Mouse (Mus musculus): ENCODE measurements around the gene Arhgap6.

The Arhgap6 gene

DNA sequence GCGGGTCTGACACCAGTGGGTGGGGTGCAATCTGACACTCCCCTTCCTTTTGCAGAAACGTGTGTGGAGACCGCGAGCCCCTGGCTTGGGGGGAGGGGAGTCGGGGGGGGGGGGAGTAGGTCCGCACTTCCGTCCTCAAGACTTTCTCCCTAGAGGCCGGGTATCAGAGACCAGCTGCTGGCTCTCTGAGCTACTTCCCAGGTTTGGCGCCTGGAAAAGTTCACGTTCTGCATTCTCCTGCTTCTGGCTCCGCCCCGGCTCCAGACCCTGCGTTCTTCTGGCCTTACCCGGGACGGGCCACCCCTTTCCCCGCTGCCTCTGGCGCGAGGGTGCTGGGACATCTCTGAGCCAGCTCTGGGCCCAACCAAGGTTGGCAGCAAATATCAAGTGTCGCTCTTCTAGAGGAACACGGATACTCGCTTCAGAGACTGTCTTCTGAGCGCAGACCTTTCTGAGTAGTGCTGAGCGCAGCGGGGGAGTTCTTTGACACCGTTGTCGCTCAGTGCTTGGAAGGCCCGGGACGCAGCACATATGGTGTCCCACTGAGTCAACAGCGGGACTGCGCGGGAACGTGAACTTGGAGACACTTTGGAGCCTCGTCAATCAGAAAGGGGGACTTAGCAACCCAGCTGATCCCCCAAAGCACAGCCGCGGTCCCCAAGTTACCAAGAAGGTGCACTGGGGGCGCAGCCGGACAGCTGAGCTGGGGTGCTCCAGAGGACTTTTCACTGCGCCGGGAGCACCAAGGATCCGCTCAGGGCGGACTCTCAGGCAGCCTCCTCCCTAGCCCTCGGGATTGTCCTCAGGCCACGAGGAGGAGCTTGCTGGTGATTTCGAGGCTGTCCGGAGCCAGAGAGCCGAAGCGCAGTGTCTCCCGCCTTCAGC lies at the start of gene Arhgap6:
Gene Arhgap6, plus strand, starts transcription at position 126 of the 885 bp plus-strand sequence.
- no peak for DNase-seq (ENCODE audit: low spot score in 2 of 2)

DNA sequence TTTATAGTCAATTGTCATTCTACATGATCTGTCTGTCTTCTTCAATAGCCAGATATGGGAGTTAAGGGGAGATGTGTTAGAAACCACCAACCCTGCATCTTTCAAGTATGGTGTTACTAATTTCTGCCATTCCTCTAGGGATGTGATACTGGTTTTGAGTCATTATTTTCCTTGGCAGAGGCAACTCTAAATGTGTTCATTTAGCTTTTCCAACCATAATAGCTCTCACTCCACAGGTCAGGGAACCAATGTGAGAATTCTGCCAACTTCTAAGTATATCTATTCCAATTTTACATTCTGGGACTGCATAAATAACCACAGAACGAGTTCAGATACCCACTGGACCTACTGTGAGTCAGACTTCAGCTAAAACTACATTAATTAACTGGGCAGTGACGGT lies 47.9 kb upstream of the Arhgap6 start:
- no peak for DNase-seq (ENCODE audit: low spot score in 2 of 2)

DNA sequence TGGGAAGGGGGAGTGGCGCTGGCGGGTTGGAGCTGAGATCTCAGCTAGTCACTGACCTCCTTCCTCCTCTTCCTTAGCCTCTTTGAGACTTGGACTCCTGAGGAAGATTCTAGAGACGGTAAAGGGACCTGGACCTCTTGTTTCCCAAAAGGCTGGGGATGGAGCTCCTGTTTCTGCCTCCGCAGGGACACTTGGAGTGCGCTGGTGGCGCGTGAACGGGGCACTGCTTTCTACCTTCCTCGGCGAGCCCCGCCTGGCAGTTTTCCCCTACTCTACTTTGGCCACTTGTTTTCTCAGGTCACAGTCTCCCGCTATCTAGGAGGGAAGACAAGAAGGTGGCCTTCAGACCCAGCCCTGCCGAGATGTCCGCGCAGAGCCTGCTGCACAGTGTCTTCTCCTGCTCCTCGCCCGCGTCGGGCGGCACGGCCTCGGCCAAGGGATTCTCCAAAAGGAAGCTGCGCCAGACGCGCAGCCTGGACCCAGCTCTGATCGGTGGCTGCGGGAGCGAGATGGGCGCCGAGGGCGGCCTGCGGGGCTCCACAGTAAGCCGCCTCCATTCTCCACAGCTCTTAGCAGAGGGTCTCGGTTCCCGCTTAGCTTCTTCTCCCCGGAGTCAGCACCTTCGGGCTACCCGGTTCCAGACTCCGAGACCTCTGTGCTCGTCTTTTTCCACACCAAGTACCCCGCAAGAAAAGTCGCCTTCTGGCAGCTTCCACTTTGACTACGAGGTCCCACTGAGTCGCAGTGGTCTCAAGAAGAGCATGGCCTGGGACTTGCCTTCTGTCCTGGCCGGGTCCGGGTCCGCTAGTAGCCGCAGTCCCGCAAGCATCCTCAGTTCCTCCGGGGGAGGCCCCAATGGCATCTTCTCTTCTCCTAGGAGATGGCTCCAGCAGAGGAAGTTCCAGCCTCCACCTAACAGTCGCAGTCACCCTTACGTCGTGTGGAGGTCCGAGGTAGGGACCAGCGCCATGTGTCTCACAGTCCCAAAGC lies 1.3 kb downstream of the Arhgap6 start:
- DNase-seq (ENCODE audit: low spot score in 2 of 2) = no peak

DNA sequence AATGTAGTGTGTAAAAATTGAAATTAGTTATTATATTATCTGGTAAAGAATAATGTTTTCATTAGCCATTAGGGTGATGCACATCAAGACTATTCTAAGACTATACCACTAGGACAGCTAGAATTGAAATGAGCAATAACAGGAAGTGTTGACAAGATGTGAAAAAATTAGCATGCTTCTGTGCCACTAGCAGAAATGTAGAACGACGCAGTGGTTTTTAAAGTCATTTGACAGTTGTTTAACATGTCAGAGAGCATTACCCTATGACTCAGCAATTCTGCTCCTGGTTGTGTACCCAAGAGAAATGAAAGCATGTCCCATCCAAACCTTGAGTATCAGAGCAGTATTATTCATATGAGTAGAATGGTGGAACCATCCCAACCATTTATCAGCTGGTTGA lies 9.8 kb downstream of the Arhgap6 start:
- DNase-seq (ENCODE audit: low spot score in 2 of 2) = no peak

DNA sequence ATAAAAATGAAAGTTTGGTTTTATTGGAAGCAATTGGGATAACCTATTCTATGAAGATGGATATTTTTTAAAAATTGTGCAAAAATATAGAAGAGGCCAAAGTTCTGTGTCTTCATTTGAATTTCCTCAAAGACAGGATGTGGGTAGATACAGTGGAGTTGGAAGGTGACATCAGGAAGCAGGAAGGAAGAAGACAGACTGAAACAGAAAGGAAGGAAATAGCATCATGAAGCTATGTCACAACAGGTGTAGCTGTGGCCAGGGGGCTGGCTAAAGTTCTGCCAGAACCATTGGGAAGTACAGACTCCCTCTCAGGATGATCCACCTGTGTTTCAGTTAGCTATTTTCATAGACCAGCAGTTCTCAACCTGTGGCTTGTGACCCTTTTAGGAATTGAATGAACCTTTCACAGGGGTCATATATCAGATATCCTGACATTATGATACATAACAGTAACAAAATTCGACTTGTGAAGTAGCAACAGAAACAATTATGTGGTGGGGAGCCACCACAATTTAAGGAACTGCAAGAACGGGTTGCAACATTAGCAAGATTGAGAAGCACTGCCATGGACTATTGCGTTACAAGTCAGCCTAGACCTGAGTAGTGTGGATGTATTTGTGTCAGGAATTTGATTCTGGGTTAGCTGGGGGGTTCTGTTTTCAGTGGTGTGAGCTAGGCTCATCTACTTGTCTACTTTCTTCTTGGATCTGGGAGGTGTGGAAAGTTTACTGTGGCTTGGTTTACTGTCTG lies 15.8 kb downstream of the Arhgap6 start:
- DNase-seq (ENCODE audit: low spot score in 2 of 2) = no peak

DNA sequence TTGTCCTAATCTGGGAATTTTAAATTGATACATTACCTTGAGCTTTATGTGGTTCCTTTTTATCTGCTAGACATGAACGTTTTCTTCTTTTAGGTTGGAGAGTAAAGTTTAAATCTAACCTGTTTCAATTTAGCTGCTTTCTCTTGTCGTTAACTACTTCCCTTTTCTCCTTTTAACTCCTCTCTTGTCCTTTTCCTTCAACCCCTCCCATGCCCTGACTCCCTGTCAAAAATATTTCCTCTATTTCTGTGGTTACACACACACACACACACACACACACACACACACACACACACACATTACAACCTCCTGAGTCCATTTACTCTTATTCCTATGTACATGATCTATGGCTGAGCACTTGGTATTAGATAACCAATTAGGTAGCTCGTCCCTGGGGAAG lies 24.0 kb downstream of the Arhgap6 start:
- DNase-seq (ENCODE audit: low spot score in 2 of 2) = no peak

DNA sequence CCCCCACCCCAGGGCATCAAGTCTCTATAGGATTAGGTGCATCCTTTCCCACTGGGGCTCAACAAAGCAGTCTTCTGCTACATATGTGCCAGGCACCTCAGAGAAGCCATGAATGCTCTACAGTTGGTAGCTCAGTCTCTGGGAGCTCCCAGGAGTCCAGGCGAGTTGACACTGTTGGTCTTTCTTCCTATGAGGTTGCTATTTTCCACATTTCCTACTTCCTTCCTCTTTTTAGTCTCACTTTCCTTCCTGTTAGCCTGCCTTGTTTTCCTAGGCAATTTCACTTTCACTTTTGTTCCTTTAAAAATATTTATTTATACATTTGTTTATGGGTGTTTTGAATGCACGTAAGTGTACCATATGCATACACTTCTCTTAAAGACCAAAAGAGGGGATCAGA lies 29.3 kb downstream of the Arhgap6 start:
- no peak for DNase-seq (ENCODE audit: low spot score in 2 of 2)

DNA sequence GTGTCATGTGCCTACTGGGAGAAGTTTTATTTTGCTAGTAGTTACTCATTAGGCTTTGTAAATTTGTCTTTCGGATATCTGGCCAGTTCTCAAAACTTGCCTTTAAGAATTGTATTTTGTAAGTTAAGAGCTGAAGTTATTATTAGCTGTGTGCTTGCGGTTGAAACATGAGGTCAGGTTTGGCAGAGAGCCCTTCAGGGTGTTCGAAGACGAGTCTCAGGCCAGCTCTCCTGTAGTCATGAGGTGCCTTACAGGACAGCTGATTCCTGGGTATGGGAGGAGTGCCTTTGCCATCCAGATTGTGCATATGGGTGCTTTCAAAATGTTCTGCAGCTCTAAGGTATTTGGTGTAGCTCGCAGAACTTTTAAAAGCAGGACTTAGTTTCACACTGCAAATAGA lies 37.4 kb downstream of the Arhgap6 start:
- no peak for DNase-seq (ENCODE audit: low spot score in 2 of 2)

DNA sequence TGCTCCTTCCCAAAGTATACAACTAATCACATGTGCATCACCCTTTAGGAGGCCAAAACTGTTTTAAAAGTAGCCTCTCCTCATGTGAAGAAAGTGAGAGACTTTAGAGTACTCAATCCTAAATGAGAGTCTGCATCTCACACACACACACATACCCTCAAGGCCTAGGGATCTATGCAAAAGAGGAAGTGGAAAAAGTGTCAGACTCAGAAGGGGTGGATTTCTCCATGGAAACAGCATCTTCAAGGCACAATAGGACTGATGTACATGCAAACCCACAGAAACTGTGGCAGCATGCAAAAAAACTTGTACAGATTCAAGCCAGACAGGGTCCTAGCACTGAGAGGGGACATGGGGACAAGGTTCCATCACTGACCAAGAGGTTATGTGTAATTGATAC lies 53.2 kb downstream of the Arhgap6 start:
- DNase-seq (ENCODE audit: low spot score in 2 of 2) = no peak

DNA sequence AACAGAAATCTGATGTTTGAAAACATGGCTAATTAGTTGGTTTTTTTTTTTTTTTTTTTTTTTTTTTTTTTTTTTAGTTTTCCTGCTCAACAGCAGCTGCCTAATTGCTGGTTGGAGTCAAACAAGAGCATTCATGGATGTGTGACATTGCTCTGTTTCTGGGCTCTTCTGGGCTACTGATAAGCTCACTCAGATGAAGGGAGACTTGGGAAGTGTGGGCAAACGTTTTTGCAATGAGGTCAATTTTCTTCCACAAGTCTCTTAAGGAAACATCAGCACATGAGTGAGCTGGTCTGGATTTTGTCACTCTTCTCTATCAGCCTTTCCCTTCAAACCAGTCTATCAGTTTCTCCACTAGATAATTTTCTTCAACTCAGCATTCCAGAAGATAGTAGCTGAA lies 79.8 kb downstream of the Arhgap6 start:
- DNase-seq (ENCODE audit: low spot score in 2 of 2) = no peak

DNA sequence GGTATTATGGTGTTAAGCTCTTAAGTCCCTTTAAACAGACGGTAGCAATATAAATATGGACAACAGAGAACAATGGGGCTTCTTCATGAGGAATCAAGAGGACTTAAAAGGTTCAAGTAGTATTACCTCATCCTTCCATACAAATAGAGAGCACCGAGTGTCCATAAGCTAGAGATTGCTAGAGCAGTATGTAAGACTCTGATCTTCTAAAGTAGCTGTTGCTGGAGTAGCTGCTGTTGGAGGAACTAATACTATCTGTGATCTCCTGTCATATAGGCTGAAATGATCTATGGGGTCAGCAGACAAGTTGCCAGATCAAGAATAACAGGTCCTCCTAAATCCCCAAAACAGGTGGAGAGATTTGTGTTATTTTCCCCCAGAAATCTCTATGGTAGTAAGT lies 108.7 kb downstream of the Arhgap6 start:
- DNase-seq (ENCODE audit: low spot score in 2 of 2) = no peak

DNA sequence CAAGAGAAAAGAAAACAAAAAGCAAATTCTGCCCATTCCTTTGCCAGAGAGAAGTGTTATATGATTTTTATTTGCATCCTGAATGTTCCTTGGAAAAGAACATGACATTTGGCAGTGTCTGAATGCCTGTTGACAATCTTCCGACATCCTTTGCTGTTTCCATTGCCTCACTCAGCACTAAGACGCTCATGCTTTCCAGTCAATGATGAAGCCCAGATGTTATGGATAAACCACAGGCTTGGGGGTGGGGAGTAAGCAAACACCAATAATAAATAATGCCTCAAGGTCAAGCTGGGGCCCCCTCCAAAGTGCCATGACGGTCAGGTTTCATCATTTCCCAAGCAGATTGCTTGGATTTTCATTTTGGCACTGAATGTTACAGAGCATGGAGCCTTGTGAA lies 109.2 kb downstream of the Arhgap6 start:
- no peak for DNase-seq (ENCODE audit: low spot score in 2 of 2)

DNA sequence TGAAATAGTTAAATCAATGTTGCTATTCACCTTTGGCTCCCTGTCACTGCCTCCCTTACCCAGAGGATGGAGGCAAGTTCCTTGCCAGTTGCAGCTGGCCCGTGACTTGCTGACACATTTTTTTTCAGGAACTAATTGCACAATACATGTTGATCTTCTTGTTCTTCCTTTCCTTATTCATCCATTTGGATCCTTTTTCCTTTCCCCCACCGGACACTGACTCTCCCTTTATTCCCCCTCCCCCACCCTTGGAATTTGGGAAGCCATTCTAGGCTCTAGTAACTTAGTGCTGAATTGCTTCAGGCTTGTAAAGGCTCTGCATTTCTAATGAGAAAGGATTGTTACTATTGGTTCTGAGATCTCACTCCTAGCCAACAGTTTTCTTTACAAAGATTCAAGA lies 112.7 kb downstream of the Arhgap6 start:
- DNase-seq (ENCODE audit: low spot score in 2 of 2) = no peak

DNA sequence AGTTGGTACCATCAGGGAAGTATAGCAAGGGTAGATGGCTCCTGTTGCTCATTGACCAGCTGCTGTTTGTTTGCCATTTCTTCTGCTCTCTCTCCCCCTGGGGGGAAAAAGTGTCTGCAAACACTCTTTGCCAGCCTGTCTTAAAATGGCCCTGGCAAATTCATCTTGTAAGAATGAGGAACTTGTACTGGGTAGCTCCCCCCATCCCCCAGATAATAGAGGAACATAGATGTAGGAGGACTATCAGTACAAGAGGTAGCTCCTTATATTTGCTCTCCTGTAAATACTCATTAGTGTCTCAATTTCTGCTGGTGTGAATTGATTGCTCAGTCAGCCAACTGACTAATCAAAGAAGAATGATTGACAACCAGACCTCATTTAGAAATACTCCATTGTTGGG lies 118.6 kb downstream of the Arhgap6 start:
- no peak for DNase-seq (ENCODE audit: low spot score in 2 of 2)

DNA sequence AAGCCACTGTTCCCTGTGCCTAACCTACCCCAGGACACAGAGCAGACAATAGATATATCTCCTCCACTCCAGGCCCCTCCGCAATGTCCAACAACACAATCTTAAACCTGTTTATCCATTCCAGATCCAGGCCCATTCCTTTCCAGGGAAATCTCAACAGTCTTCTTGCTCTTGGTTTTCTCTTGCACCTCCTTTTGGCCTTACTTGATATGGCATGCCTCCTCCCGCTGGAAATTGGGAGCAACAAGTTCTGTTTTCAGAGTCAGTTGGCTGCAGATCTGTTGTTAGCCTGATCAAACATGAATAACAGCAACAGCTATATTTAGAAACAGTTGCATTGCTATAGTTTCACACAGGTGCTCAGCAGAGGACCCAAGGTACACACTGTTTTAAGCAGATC lies 126.0 kb downstream of the Arhgap6 start:
- no peak for DNase-seq (ENCODE audit: low spot score in 2 of 2)

DNA sequence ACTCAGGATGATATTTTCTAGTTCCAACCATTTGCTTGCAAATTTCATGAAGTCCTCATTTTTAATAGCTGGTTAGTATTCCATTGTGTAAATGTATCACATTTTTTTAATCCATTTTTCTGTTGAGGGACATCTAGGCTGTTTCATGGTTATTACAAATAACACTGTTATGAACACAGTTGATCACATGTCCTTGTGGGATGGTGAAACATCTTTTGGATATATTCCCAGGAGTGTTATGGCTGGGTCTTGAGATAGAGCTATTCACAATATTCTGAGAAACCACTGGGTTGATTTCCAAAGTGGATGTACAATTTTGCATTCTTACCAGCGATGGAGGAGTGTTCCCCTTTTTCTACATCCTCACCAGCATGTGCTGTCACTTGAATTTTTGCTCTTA lies 137.5 kb downstream of the Arhgap6 start:
- no peak for DNase-seq (ENCODE audit: low spot score in 2 of 2)

DNA sequence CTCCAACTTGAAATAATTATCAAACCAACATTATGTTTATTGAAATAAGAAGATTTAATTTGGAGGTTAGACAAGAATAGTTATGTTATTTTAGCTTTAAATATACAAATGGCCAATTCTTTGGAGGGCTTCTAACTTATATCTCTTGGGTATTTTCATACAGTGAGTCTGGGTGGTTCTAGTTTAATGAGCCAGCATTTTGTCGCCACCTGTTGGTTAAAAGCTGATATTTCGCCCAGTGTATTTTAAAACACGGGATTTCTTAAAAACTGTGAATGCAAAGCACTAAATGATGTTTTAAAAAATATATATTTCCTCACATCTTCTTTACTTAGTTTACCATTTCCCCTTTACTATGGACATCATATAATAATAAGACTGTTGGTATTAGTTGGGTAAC lies 140.5 kb downstream of the Arhgap6 start:
- DNase-seq (ENCODE audit: low spot score in 2 of 2) = peak in 1 of 2 experiments; percentile 25

DNA sequence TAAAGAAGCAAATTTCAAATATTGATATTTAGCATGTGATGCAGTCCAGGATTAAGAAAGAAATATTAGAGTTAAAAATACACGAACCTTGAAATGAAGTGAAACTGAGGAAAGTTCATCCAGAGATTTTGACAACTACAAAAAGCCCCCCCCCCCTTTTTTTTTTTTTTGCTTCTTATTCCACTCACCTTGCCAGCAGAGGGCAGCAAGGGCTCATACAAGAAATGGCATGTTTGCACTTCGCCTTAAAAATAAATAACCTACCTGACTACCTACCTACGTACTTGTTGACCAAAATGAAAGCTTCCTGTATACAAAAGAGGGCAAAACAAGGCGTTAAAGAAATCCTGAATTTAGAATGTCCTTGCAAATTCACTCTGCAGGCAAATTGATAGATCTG lies 143.0 kb downstream of the Arhgap6 start:
- no peak for DNase-seq (ENCODE audit: low spot score in 2 of 2)

DNA sequence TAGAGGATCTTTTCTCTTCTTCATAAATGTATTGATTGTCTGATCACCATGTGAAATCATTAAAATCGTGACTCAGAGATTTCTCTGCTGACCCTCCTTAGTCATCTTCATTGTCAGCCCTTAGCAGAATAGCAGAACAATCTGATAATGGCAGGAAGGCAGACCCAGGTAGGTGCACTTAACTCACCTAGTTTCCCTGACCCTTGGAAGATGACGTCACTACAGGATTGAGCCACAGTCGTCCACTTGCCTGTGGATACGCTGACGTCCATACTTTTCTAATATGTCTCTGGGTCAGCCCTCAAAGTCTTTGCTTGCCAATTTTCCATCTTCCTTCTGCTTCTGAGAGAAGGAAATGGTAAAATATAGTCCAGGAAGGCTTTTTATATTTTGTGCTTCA lies 146.8 kb downstream of the Arhgap6 start:
- no peak for DNase-seq (ENCODE audit: low spot score in 2 of 2)

DNA sequence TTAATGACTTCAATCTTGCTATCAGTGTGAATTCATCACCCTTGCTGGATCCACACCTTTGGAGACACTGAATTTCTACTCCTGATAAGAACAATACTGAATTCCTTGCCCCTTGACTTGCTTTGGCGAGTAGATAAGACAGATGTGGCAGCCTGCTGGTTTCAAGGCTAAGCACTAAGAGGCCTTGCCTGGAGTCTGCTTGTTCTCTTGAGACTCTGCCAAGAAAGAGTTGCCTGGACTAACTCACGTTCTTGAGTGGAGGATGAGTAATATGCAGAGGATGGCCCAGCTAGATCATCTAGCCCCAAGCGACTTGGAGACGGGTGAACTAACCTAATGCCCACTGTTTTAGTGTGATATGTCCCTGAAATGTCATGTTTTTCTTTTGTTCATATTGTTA lies 148.3 kb downstream of the Arhgap6 start:
- no peak for DNase-seq (ENCODE audit: low spot score in 2 of 2)

DNA sequence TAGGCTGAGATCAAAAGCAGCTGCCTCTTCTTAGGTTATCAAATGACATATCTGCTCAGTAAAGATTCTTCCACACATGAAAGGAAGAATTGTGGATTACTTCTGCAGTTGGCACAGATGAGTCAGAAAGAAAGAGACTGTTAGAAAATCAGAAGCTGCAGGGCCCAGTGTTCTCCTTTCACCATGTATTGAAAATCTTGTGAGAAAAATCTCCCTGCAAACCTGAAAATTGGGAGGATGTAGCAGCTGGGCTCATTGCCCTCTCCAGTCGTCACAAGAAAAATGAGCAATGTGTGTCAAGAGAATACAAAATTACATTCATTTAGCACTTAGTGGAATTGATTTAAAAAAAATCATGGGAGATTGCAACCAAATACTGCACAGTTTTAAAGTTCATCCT lies 180.5 kb downstream of the Arhgap6 start:
- peak; percentile 0 to 17 for DNase-seq (ENCODE audit: low spot score in 2 of 2)

DNA sequence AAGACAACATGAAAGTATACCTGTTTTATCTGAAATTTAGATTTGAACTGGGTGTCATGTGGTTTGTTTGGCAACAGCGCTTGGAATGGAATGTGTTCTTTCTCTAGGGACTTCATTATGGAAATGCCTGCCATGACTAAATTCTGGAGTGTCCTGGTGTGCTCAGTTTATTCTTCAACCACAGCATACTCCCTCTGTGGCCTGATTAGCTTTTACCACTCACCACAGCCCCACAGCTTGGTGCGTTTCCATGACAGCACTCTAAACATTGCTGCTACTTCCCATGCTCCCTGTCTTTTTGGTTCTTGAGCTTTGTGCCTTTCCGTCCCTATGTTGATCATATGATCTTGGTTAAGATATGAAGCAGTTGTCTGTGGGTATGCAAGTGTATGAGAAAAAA lies 182.9 kb downstream of the Arhgap6 start:
- DNase-seq (ENCODE audit: low spot score in 2 of 2) = no peak

Measured in left cerebral cortex, adult 9 months (tissue).